Mouse (Mus musculus) CH12.LX (cell line): Measurements from ENCODE around the gene Sar1a. TPM values are rescaled to one million over a fixed set of nuclear protein-coding genes. Genes with fewer than 3 reads are reported as not detected.

Experiments
- DNase-seq: peaks from one replicate; pipeline ENCODE4 v3.0.0-alpha.2; 2013; ENCODE audit errors: extremely low read depth
- H3K27ac ChIP-seq: 2 replicates; pipeline ENCODE4 v1.5.1; 2012; ENCODE audit warnings: low read depth, mild to moderate bottlenecking, control low read depth, moderate library complexity; ENCODE audit not compliant: insufficient read depth
- H3K27me3 ChIP-seq: replicated peaks from 2 replicates; pipeline ENCODE3; 2012; ENCODE audit warnings: inconsistent platforms
- H3K36me3 ChIP-seq, 2 experiments: replicated peaks in 1 of 2; 2 replicates each; pipeline versions ENCODE3 to v1.6.1; 2012; ENCODE audit warnings: inconsistent platforms in 1 of 2, low read length in 1 of 2, mild to moderate bottlenecking in 1 of 2, mixed read lengths in 1 of 2, moderate library complexity in 1 of 2; ENCODE audit not compliant: control insufficient read depth in 1 of 2, insufficient read depth in 1 of 2
- H3K4me1 ChIP-seq, 2 experiments: 2 replicates each; pipeline ENCODE4 v1.6.1; 2012; ENCODE audit warnings: inconsistent platforms in 1 of 2, moderate library complexity in 1 of 2; ENCODE audit not compliant: insufficient read depth in 2 of 2, control insufficient read depth in 1 of 2
- H3K4me2 ChIP-seq: 2 replicates; pipeline ENCODE4 v1.6.1; 2012; ENCODE audit warnings: low read depth, mild to moderate bottlenecking, control low read depth; ENCODE audit not compliant: poor library complexity, insufficient read depth, severe bottlenecking
- H3K4me3 ChIP-seq, 3 experiments: fragments of 150-350 bp in 1 of 3; sonication (generic) in 1 of 3; replicated peaks in 1 of 3; 2 replicates each; pipeline versions ENCODE3 to v1.5.1; 2011 to 2012; ENCODE audit warnings: low read depth in 2 of 3, low read length in 2 of 3, mild to moderate bottlenecking in 2 of 3, moderate library complexity in 2 of 3, control low read depth in 1 of 3, improper control_type of control experiment in 1 of 3, inconsistent platforms in 1 of 3, mixed read lengths in 1 of 3; ENCODE audit not compliant: poor library complexity in 1 of 3
- H3K79me2 ChIP-seq: replicated peaks from 2 replicates; pipeline ENCODE4 v1.6.1; 2012; ENCODE audit warnings: mild to moderate bottlenecking, moderate library complexity; ENCODE audit not compliant: control insufficient read depth, poor library complexity, insufficient read depth, severe bottlenecking; ENCODE audit errors: extremely low read depth
- H3K9ac ChIP-seq: 2 replicates; pipeline ENCODE4 v1.6.1; 2012; ENCODE audit warnings: low read depth, mild to moderate bottlenecking, control low read depth, moderate library complexity; ENCODE audit not compliant: insufficient read depth
- H3K9me3 ChIP-seq: replicated peaks from 2 replicates; pipeline ENCODE3; 2012; ENCODE audit warnings: low read length, inconsistent platforms, mixed read lengths
- CTCF ChIP-seq, 2 experiments: IDR thresholded peaks in 1 of 2; conservative IDR thresholded peaks in 1 of 2; 2 replicates each; pipeline ENCODE4 v1.5.1; 2011 to 2012; ENCODE audit warnings: low read depth in 2 of 2, low read length in 2 of 2, improper control_type of control experiment in 1 of 2, inconsistent platforms in 1 of 2, mild to moderate bottlenecking in 1 of 2, moderate library complexity in 1 of 2
- ELF1 ChIP-seq: IDR thresholded peaks from 2 replicates; pipeline ENCODE4 v1.6.1; 2014; ENCODE audit warnings: low read depth, mild to moderate bottlenecking, inconsistent platforms, low read length, improper control_type of control experiment
- EP300 ChIP-seq: IDR thresholded peaks from 2 replicates; pipeline ENCODE4 v1.6.1; 2011; ENCODE audit warnings: low read length, improper control_type of control experiment
- ETS1 ChIP-seq: conservative IDR thresholded peaks from 2 replicates; pipeline ENCODE4 v1.6.1; 2012; ENCODE audit warnings: low read depth, mild to moderate bottlenecking, inconsistent platforms, low read length, improper control_type of control experiment, moderate library complexity
- IRF4 ChIP-seq: IDR thresholded peaks from 2 replicates; pipeline ENCODE4 v1.6.1; 2014; ENCODE audit warnings: low read depth, mild to moderate bottlenecking, inconsistent platforms, low read length, improper control_type of control experiment
- JUN ChIP-seq: IDR thresholded peaks from 2 replicates; pipeline ENCODE4 v1.6.1; 2011; ENCODE audit warnings: low read depth, mild to moderate bottlenecking, low read length, improper control_type of control experiment, moderate library complexity; ENCODE audit not compliant: insufficient read depth
- JUND ChIP-seq: conservative IDR thresholded peaks from 2 replicates; pipeline ENCODE4 v1.6.1; 2011; ENCODE audit warnings: low read depth, low read length, improper control_type of control experiment
- MAFK ChIP-seq: IDR thresholded peaks from 2 replicates; pipeline ENCODE4 v1.6.1; 2011; ENCODE audit warnings: low read length, improper control_type of control experiment; ENCODE audit not compliant: insufficient replicate concordance
- MAX ChIP-seq: IDR thresholded peaks from 2 replicates; pipeline ENCODE4 v1.6.1; 2011; ENCODE audit warnings: low read length, improper control_type of control experiment
- MXI1 ChIP-seq: IDR thresholded peaks from 2 replicates; pipeline ENCODE4 v1.6.1; 2011; ENCODE audit warnings: mild to moderate bottlenecking, low read depth, low read length, improper control_type of control experiment
- MYC ChIP-seq: IDR thresholded peaks from 2 replicates; pipeline ENCODE4 v1.6.1; 2011; ENCODE audit warnings: low read depth, mild to moderate bottlenecking, improper control_type of control experiment, low read length
- NRF1 ChIP-seq: IDR thresholded peaks from 2 replicates; pipeline ENCODE4 v1.6.1; 2014; ENCODE audit warnings: low read depth, mild to moderate bottlenecking, inconsistent platforms, low read length, improper control_type of control experiment, moderate library complexity
- PAX5 ChIP-seq: IDR thresholded peaks from 2 replicates; pipeline ENCODE4 v1.6.1; 2012; ENCODE audit warnings: low read length, inconsistent platforms, mixed read lengths
- POLR2AphosphoS2 ChIP-seq: IDR thresholded peaks from 2 replicates; pipeline ENCODE4 v1.6.1; 2011; ENCODE audit warnings: low read depth, low read length, improper control_type of control experiment
- RAD21 ChIP-seq: IDR thresholded peaks from 2 replicates; pipeline ENCODE4 v1.6.1; 2011; ENCODE audit warnings: low read depth, mild to moderate bottlenecking, low read length, improper control_type of control experiment, moderate library complexity
- SIN3A ChIP-seq: IDR thresholded peaks from 2 replicates; pipeline ENCODE4 v1.6.1; 2012; ENCODE audit warnings: low read length, improper control_type of control experiment, inconsistent platforms
- UBTF ChIP-seq: IDR thresholded peaks from 2 replicates; pipeline ENCODE4 v1.6.1; 2012; ENCODE audit warnings: low read depth, mild to moderate bottlenecking, inconsistent platforms, low read length, improper control_type of control experiment, moderate library complexity
- USF2 ChIP-seq: conservative IDR thresholded peaks from 2 replicates; pipeline ENCODE4 v1.6.1; 2011; ENCODE audit warnings: low read depth, low read length, improper control_type of control experiment
- ZMIZ1 ChIP-seq: IDR thresholded peaks from 2 replicates; pipeline ENCODE4 v1.6.1; 2012; ENCODE audit warnings: low read depth, mild to moderate bottlenecking, inconsistent platforms, low read length, improper control_type of control experiment
- ZNF384 ChIP-seq: IDR thresholded peaks from 2 replicates; pipeline ENCODE4 v1.6.1; 2012; ENCODE audit warnings: low read depth, low read length, improper control_type of control experiment, inconsistent platforms
- dilution Hi-C: fragments of 300-500 bp; cut with MboI; formaldehyde crosslinking; loops from 2 replicates; pipeline ENCODE4 v1.14.3; 2020; ENCODE audit warnings: low sequenced_read_pairs; ENCODE audit not compliant: extremely low pct_unique_long_range_greater_than_20kb, extremely low pct_ligation_motif_present
- in situ Hi-C: fragments of 300-500 bp; cut with MboI; formaldehyde crosslinking; loops from 3 replicates; pipeline ENCODE4 v1.14.3; 2019; ENCODE audit warnings: low sequenced_read_pairs, low pct_ligation_motif_present, low pct_unique_long_range_greater_than_20kb, mixed read lengths
- polyA plus RNA-seq: library from polyadenylated mRNA; unstranded; fragments of >175 nt; gene quantifications from 2 replicates; pipeline ENCODE4 v1.2.1, GENCODE M21; 2012; ENCODE audit warnings: low read depth; ENCODE audit not compliant: insufficient read length
- total RNA-seq, 2 experiments: library from RNA; depleted of rRNA; stranded (reverse); fragments of 300-350 nt in 1 of 2; fragments of >200 nt in 1 of 2; gene quantifications; 2 replicates each; pipeline ENCODE4 v1.2.3; 2012 to 2014

Sar1a gene
- total and polyA plus RNA-seq, 3 experiments, result 97.1 to 184 (median 166) TPM

- no peak overlapping the region for H3K27ac ChIP-seq
- no peaks in the 10 kb centered on the region for H3K4me1 ChIP-seq
- no peak overlapping the region for H3K4me2 ChIP-seq
- DNase-seq, result no peak
- H3K27me3 ChIP-seq, result no peaks in the 10 kb centered on the region
- H3K4me3 ChIP-seq, result no peak overlapping the region
- H3K36me3 ChIP-seq, result peaks cover 51 to 97% of the 10 kb centered on the region in 2 experiments
- dilution Hi-C loops (no loop called here), in situ Hi-C loops (loop anchor here (25.0 kb wide), 1 partner anchor 333 kb away; no protein-coding TSS in a partner anchor)
- no peaks in the 10 kb centered on the region for H3K79me2 ChIP-seq
- no peaks in the 10 kb centered on the region for H3K9me3 ChIP-seq
- TF ChIP-seq MYC (no peak), ZMIZ1 (no peak), ZNF384 (no peak), JUN (no peak), SIN3A (no peak), CTCF (conservative IDR thresholded peaks at IDR 0.05 in 1 of 2, IDR thresholded peaks at IDR 0.05 in 1 of 2; ENCODE audit: low read depth in 2 of 2, low read length in 2 of 2) (no peak), UBTF (no peak), ETS1 (no peak), EP300 (no peak), RAD21 (no peak), MXI1 (no peak), POLR2AphosphoS2 (no peak), ELF1 (no peak)
- H3K9ac ChIP-seq, result no peak overlapping the region
Measured at GRCm38 (mm10) chr10:61669896-61670295, 10.2 kb upstream of the Sar1a start.

GRCm38 (mm10) chr10:61670758-61671157 lies 9.3 kb upstream of the Sar1a start:
- dilution Hi-C loops (no loop called here), in situ Hi-C loops (loop anchor here (25.0 kb wide), 1 partner anchor 333 kb away; no protein-coding TSS in a partner anchor)
- Histone ChIP-seq H3K36me3 (peaks cover 49 to 93% of the 10 kb centered on the region in 2 experiments), H3K4me2 (no peak overlapping the region), H3K79me2 (no peaks in the 10 kb centered on the region), H3K27me3 (no peaks in the 10 kb centered on the region), H3K9me3 (no peaks in the 10 kb centered on the region), H3K4me3 (no peak overlapping the region), H3K4me1 (no peaks in the 10 kb centered on the region), H3K9ac (no peak overlapping the region), H3K27ac (no peak overlapping the region)
- TF ChIP-seq MXI1 (no peak), MYC (0 out of 2 replicates have a peak, but pooled peaks have one; percentile 40), CTCF (conservative IDR thresholded peaks at IDR 0.05 in 1 of 2, IDR thresholded peaks at IDR 0.05 in 1 of 2; ENCODE audit: low read depth in 2 of 2, low read length in 2 of 2) (peak; percentile 51 to 54; a peak in 3 of 4 replicates)
- no peak for DNase-seq

- peaks cover 26 to 50% of the 10 kb centered on the region in 2 experiments for H3K36me3 ChIP-seq
- peaks cover 0 to 7% of the 10 kb centered on the region in 2 experiments; a peak in 2 of 4 replicates for H3K4me1 ChIP-seq
- H3K79me2 ChIP-seq, result peaks cover 8% of the 10 kb centered on the region
- dilution Hi-C loops, result no loop called here
- no peak overlapping the region for H3K9ac ChIP-seq
- no peak for DNase-seq
- no peak overlapping the region for H3K27ac ChIP-seq
- TF ChIP-seq NRF1 (no peak), POLR2AphosphoS2 (no peak), MXI1 (no peak), IRF4 (no peak), PAX5 (no peak), MAX (no peak), MAFK (no peak), RAD21 (no peak), JUND (no peak), USF2 (no peak)
- TF ChIP-seq, all 38 proteins: peak for 0
- Histone ChIP-seq H3K4me2 (no peak overlapping the region), H3K9me3 (no peaks in the 10 kb centered on the region), H3K4me3 (no peak overlapping the region), H3K27me3 (no peaks in the 10 kb centered on the region)
- in situ Hi-C loops, result no loop called here
Measured at GRCm38 (mm10) chr10:61675935-61676334, 4.2 kb upstream of the Sar1a start.
